Mouse (Mus musculus) spleen, adult 2 months (tissue): Measurements from ENCODE around the gene Asxl1. TPM values are rescaled to one million over a fixed set of nuclear protein-coding genes. Genes with fewer than 3 reads are reported as not detected.

Source experiments
- DNase-seq, 2 experiments: peaks; one replicate each; pipeline versions ENCODE4 v3.0.0 to v3.0.0-alpha.2; 2012 to 2021; ENCODE audit warnings: low spot score in 2 of 2, low read depth in 1 of 2
- H3K27ac ChIP-seq: fragments of 200-500 bp; 2 replicates; pipeline ENCODE4 v1.5.1; 2012; ENCODE audit warnings: low read length, inconsistent platforms; ENCODE audit not compliant: insufficient read depth
- H3K27me3 ChIP-seq: fragments of 200-500 bp; 2 replicates; pipeline ENCODE4 v1.6.1; 2012; ENCODE audit warnings: mild to moderate bottlenecking, moderate library complexity, low read length, inconsistent platforms; ENCODE audit not compliant: control insufficient read depth, insufficient read depth
- H3K36me3 ChIP-seq: fragments of 200-500 bp; 2 replicates; pipeline ENCODE4 v1.6.1; 2012; ENCODE audit warnings: mild to moderate bottlenecking, low read length, inconsistent platforms; ENCODE audit not compliant: control insufficient read depth, insufficient read depth
- H3K4me1 ChIP-seq: fragments of 200-500 bp; 2 replicates; pipeline ENCODE4 v1.6.1; 2011; ENCODE audit warnings: inconsistent platforms; ENCODE audit not compliant: control insufficient read depth, insufficient read depth, insufficient read length
- H3K4me3 ChIP-seq: fragments of 200-500 bp; 2 replicates; pipeline ENCODE4 v1.5.1; 2011; ENCODE audit warnings: mild to moderate bottlenecking, inconsistent platforms; ENCODE audit not compliant: insufficient read depth, insufficient read length; ENCODE audit errors: extremely low read depth
- CTCF ChIP-seq: fragments of 200-500 bp; IDR thresholded peaks from 2 replicates; pipeline ENCODE4 v1.5.1; 2011; ENCODE audit warnings: mild to moderate bottlenecking, inconsistent platforms; ENCODE audit not compliant: insufficient read depth, insufficient read length, insufficient replicate concordance; ENCODE audit errors: extremely low read depth
- POLR2A ChIP-seq: fragments of 200-500 bp; IDR thresholded peaks from 2 replicates; pipeline ENCODE4 v1.6.1; 2011; ENCODE audit warnings: low read depth, low read length, inconsistent platforms
- WGBS: fragments of 180-500 bp; shearing (Covaris S2); methylation state at CpG from one replicate; pipeline ENCODE4 v1.1.7; 2018; 5-methylcytosine and 5-hydroxymethylcytosine counted together
- polyA plus RNA-seq: library from polyadenylated mRNA; depleted of rRNA; stranded (reverse); fragments of >200 nt; gene quantifications from 2 replicates; pipeline ENCODE4 v1.2.3, GENCODE M21; 2012

Gene Asxl1
- polyA plus RNA-seq, 1 experiment = 9.9 TPM

DNA sequence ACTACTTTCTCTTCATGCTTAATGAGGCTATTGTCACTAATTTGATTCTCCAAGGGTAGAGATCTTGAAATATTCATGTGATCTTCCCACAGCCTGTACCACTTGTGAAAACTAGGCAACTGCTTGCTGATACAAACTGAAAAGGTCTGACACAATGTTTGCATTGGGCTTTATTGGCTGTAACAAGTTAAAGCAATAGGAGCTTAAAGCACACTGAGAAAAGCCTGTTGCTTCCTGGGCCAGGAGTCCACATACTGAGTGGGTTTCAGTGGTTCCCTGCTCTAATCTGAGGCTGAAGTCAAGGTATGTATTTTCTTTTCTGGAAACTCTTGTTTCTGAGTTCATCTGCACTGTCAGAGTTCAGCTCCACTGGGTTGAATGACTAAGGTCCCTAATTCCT is 2.4 kb upstream of the Asxl1 start:
- no peak for DNase-seq
- no peaks in the 10 kb centered on the region; the same call in 1 of the 2 replicates for H3K4me1 ChIP-seq
- no peak overlapping the region for H3K27ac ChIP-seq
- H3K27me3 ChIP-seq = no peaks in the 10 kb centered on the region
- TF ChIP-seq CTCF = no peak
- TF ChIP-seq POLR2A = no peak
- no peaks in the 10 kb centered on the region for H3K36me3 ChIP-seq
- no peak overlapping the region for H3K4me3 ChIP-seq

DNA sequence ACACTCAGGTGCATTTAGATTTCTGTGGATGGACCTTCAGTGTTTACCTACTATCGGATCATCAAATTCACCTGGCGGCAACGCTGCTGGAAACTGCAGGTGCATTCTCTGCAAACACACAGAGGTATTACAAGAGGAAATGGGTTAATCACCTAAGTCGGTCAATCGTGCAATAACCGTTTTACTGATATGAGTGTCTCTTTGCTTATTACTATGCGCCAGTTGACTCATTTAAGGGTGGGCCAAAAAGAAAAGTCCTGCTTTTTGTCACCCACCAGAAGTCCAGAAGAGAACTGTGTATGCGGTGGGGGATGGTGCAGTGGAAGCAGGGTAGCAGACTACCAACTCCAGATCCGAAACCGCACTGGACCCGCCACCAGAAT is 567 bp upstream of the Asxl1 start:
- Histone ChIP-seq H3K27me3 (no peaks in the 10 kb centered on the region), H3K4me1 (peaks cover 3% of the 10 kb centered on the region), H3K4me3 (peak overlapping the region; percentile 96), H3K27ac (peak overlapping the region; percentile 83), H3K36me3 (no peaks in the 10 kb centered on the region)
- TF ChIP-seq CTCF = no peak
- no peak for TF ChIP-seq POLR2A
- no peak for DNase-seq
- WGBS = 3% methylated on average over 11 of the region's 11 CpGs

GRCm38 (mm10) chr2:153346221-153347182 is 873 bp downstream of the Asxl1 start:
- Histone ChIP-seq H3K4me1 (peaks cover 7% of the 10 kb centered on the region), H3K27ac (peak overlapping the region; percentile 99), H3K36me3 (no peaks in the 10 kb centered on the region), H3K4me3 (peak overlapping the region; percentile 96), H3K27me3 (no peaks in the 10 kb centered on the region)
- peak in 1 of 2 experiments; percentile 50 for DNase-seq
- under 1% methylated on average over 53 of the region's 76 CpGs for WGBS
- TF ChIP-seq POLR2A (no peak), CTCF (no peak)

DNA sequence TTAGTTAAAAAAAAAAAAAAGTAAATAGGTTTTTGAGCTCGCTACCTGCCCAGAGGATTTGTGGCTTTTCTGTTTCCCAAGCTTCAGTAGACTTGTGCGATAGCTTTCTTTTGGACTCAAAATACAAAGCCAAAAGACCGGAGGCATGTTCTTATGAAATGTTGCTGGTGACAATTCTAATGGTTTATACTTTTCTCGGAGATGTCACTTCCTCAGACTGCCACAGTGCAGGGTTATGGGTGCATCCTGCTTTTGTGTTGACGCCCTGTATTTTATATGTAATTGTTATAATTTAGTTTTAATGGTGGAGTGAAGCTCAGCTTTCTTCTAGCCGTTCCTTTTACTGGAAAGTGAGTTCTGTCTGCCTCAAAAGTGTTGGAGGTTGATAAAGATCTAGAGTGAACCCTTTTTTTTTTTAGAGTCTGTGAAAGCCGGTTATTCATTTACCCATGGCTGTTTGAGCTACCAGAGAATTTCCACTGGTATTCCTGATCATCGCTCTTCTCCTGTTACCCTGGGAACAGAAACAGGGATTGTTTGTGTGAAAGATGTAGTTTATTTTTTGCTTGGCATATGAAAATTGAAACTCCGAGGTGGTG is 1.7 kb downstream of the Asxl1 start:
- TF ChIP-seq POLR2A (no peak), CTCF (no peak)
- WGBS = 6% methylated on average over 9 of the region's 9 CpGs
- peaks cover 7% of the 10 kb centered on the region for H3K4me1 ChIP-seq
- H3K36me3 ChIP-seq = no peaks in the 10 kb centered on the region
- peak overlapping the region; percentile 89 for H3K27ac ChIP-seq
- H3K4me3 ChIP-seq = peak overlapping the region; percentile 96
- no peak for DNase-seq
- H3K27me3 ChIP-seq = no peaks in the 10 kb centered on the region

GRCm38 (mm10) chr2:153348100-153348831 is 2.6 kb downstream of the Asxl1 start:
- Histone ChIP-seq H3K36me3 (peaks cover 2% of the 10 kb centered on the region), H3K4me3 (no peak overlapping the region), H3K4me1 (peaks cover 7% of the 10 kb centered on the region), H3K27ac (no peak overlapping the region), H3K27me3 (no peaks in the 10 kb centered on the region)
- DNase-seq = no peak
- no peak for TF ChIP-seq POLR2A
- no peak for TF ChIP-seq CTCF
- WGBS = 45% methylated on average over 6 of the region's 6 CpGs

- H3K36me3 ChIP-seq = peaks cover 9% of the 10 kb centered on the region
- no peak overlapping the region for H3K4me3 ChIP-seq
- peaks cover 7% of the 10 kb centered on the region for H3K4me1 ChIP-seq
- no peaks in the 10 kb centered on the region for H3K27me3 ChIP-seq
- no peak for TF ChIP-seq CTCF
- TF ChIP-seq POLR2A = no peak
- no peak for DNase-seq
- 3% methylated on average over 6 of the region's 6 CpGs for WGBS
- H3K27ac ChIP-seq = peak overlapping the region; percentile 68
These were observed 5.0 kb downstream of the Asxl1 start for GRCm38 (mm10) chr2:153350552-153351181.
